Mouse (Mus musculus) small intestine, adult 2 months (tissue): ENCODE measurements around the gene Dis3l2.

Experiments
- CTCF ChIP-seq: fragments of 200-500 bp; IDR thresholded peaks from 2 replicates; pipeline ENCODE4 v1.5.1; 2012; ENCODE audit warnings: low read depth, mild to moderate bottlenecking, control low read depth, inconsistent platforms, low read length, moderate library complexity, mixed read lengths; ENCODE audit not compliant: insufficient replicate concordance, insufficient read length; ENCODE audit errors: extremely low read depth
- POLR2A ChIP-seq: fragments of 200-500 bp; IDR thresholded peaks from 2 replicates; pipeline ENCODE4 v1.6.1; 2012; ENCODE audit warnings: low read depth, mild to moderate bottlenecking, control low read depth, inconsistent platforms, low read length, moderate library complexity

DNA sequence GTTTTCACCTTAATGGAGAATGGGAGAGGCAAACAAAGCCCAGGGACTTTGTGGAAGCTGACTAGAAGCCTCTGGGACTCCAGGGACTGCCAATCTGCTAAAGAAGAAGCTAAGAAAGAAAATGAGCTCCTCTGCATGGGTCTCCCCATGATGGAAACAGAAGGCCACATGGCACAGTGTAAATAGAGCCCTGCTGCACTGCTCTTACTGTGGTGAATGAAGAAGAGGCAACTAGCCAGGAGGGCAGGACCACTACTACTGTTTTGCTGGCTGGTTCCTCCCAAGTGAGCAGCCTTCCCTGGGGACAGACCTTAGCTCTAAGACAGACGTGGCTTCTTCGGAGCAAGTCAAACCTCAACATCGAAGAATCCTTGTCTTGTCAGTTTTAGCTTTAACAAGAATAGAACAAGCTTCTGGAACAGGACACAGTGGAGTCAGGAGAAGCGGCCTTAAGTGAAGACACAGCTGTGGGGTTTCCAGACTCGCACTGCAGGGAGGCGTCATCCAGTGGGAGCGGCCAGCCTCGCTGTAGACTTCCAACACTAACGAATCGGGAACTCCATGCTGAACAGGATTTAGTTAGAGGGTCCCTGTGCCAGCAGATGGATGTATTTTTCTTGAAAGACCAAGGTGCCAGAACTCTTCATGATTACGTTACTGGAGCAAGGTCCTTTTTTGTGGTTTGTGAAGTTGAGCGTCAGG, 307.2 kb downstream of the Dis3l2 start:
- TF ChIP-seq CTCF (no peak), POLR2A (no peak)
